Mouse (Mus musculus) MEL (cell line): ENCODE data around the gene Exoc3l. TPM values are rescaled to one million over a fixed set of nuclear protein-coding genes. Genes with fewer than 3 reads are reported as not detected.

Experiments used
- DNase-seq: peaks from one replicate; pipeline ENCODE4 v3.0.0; 2011; ENCODE audit warnings: low read depth, low spot score
- H3K27ac ChIP-seq: 2 replicates; pipeline ENCODE4 v1.5.1; 2012; ENCODE audit warnings: low read depth, mild to moderate bottlenecking, control low read depth, low read length, moderate library complexity; ENCODE audit not compliant: control insufficient read depth
- H3K27me3 ChIP-seq, 2 experiments: fragments of 150-350 bp in 1 of 2; sonication (generic) in 1 of 2; 2 replicates each; pipeline ENCODE4 v1.6.1; 2012; ENCODE audit warnings: low read length in 2 of 2, mild to moderate bottlenecking in 2 of 2, improper control_type of control experiment in 1 of 2, moderate library complexity in 1 of 2; ENCODE audit not compliant: insufficient read depth in 2 of 2, control insufficient read depth in 1 of 2
- H3K36me3 ChIP-seq, 2 experiments: 2 replicates each; pipeline ENCODE4 v1.6.1; 2012 to 2014; ENCODE audit warnings: low read length in 2 of 2, improper control_type of control experiment in 1 of 2, inconsistent platforms in 1 of 2, mild to moderate bottlenecking in 1 of 2; ENCODE audit not compliant: insufficient read depth in 2 of 2, control insufficient read depth in 1 of 2
- H3K4me1 ChIP-seq, 2 experiments: fragments of 150-350 bp in 1 of 2; sonication (generic) in 1 of 2; 2 replicates each; pipeline ENCODE4 v1.6.1; 2012; ENCODE audit warnings: low read length in 2 of 2, improper control_type of control experiment in 1 of 2, mild to moderate bottlenecking in 1 of 2; ENCODE audit not compliant: insufficient read depth in 2 of 2, control insufficient read depth in 1 of 2
- H3K4me3 ChIP-seq, 2 experiments: fragments of 150-350 bp in 1 of 2; sonication (generic) in 1 of 2; 2 replicates each; pipeline ENCODE4 v1.5.1; 2012; ENCODE audit warnings: low read depth in 2 of 2, low read length in 2 of 2, mild to moderate bottlenecking in 2 of 2, moderate library complexity in 2 of 2, control low read depth in 1 of 2, improper control_type of control experiment in 1 of 2; ENCODE audit not compliant: control insufficient read depth in 1 of 2, insufficient read depth in 1 of 2
- H3K79me2 ChIP-seq: 2 replicates; pipeline ENCODE4 v1.6.1; 2012; ENCODE audit warnings: mild to moderate bottlenecking, low read length, moderate library complexity; ENCODE audit not compliant: control insufficient read depth, poor library complexity, insufficient read depth
- H3K9ac ChIP-seq: 2 replicates; pipeline ENCODE4 v1.6.1; 2012; ENCODE audit warnings: low read depth, mild to moderate bottlenecking, control low read depth, low read length, moderate library complexity; ENCODE audit not compliant: control insufficient read depth, poor library complexity, severe bottlenecking
- H3K9me3 ChIP-seq: fragments of 150-350 bp; sonication (generic); replicated peaks from 2 replicates; pipeline ENCODE4 v1.6.1; 2012; ENCODE audit warnings: mild to moderate bottlenecking, low read length, improper control_type of control experiment, moderate library complexity; ENCODE audit not compliant: insufficient read depth
- BHLHE40 ChIP-seq: IDR thresholded peaks from 2 replicates; pipeline ENCODE4 v1.6.1; 2012; ENCODE audit warnings: low read depth, mild to moderate bottlenecking, inconsistent platforms, low read length, improper control_type of control experiment, borderline replicate concordance
- CHD2 ChIP-seq: IDR thresholded peaks from 2 replicates; pipeline ENCODE4 v1.6.1; 2011; ENCODE audit warnings: low read length, improper control_type of control experiment
- ELF1 ChIP-seq: IDR thresholded peaks from 2 replicates; pipeline ENCODE4 v1.6.1; 2014; ENCODE audit warnings: low read depth, mild to moderate bottlenecking, inconsistent platforms, low read length, improper control_type of control experiment, moderate library complexity
- ETS1 ChIP-seq: IDR thresholded peaks from 2 replicates; pipeline ENCODE4 v1.6.1; 2012; ENCODE audit warnings: low read depth, mild to moderate bottlenecking, inconsistent platforms, low read length, improper control_type of control experiment, moderate library complexity
- GABPA ChIP-seq: IDR thresholded peaks from 2 replicates; pipeline ENCODE4 v1.6.1; 2012; ENCODE audit warnings: low read depth, mild to moderate bottlenecking, inconsistent platforms, low read length, improper control_type of control experiment, moderate library complexity
- GATA1 ChIP-seq: IDR thresholded peaks from 2 replicates; pipeline ENCODE4 v1.6.1; 2011; ENCODE audit warnings: low read depth, low read length, improper control_type of control experiment
- HCFC1 ChIP-seq: IDR thresholded peaks from 2 replicates; pipeline ENCODE4 v1.6.1; 2012; ENCODE audit warnings: low read depth, mild to moderate bottlenecking, inconsistent platforms, low read length, improper control_type of control experiment, moderate library complexity
- MAX ChIP-seq: IDR thresholded peaks from 2 replicates; pipeline ENCODE4 v1.6.1; 2011; ENCODE audit warnings: low read length, improper control_type of control experiment
- MAZ ChIP-seq: IDR thresholded peaks from 2 replicates; pipeline ENCODE4 v1.6.1; 2012; ENCODE audit warnings: low read depth, mild to moderate bottlenecking, inconsistent platforms, low read length, improper control_type of control experiment
- MXI1 ChIP-seq: IDR thresholded peaks from 2 replicates; pipeline ENCODE4 v1.6.1; 2011; ENCODE audit warnings: mild to moderate bottlenecking, low read depth, low read length, improper control_type of control experiment
- MYB ChIP-seq: IDR thresholded peaks from 2 replicates; pipeline ENCODE4 v1.6.1; 2011; ENCODE audit warnings: mild to moderate bottlenecking, low read depth, low read length, improper control_type of control experiment
- NELFE ChIP-seq: IDR thresholded peaks from 2 replicates; pipeline ENCODE4 v1.6.1; 2011; ENCODE audit warnings: low read depth, low read length, improper control_type of control experiment
- POLR2AphosphoS2 ChIP-seq: IDR thresholded peaks from 2 replicates; pipeline ENCODE4 v1.6.1; 2011; ENCODE audit warnings: low read length, improper control_type of control experiment
- SIN3A ChIP-seq: IDR thresholded peaks from 2 replicates; pipeline ENCODE4 v1.6.1; 2012; ENCODE audit warnings: low read length, improper control_type of control experiment, inconsistent platforms
- SMC3 ChIP-seq: IDR thresholded peaks from 2 replicates; pipeline ENCODE4 v1.6.1; 2011; ENCODE audit warnings: low read depth, low read length, improper control_type of control experiment
- TCF12 ChIP-seq: IDR thresholded peaks from 2 replicates; pipeline ENCODE4 v1.6.1; 2014; ENCODE audit warnings: low read depth, mild to moderate bottlenecking, inconsistent platforms, low read length, improper control_type of control experiment, moderate library complexity
- UBTF ChIP-seq: IDR thresholded peaks from 2 replicates; pipeline ENCODE4 v1.6.1; 2012; ENCODE audit warnings: low read depth, mild to moderate bottlenecking, inconsistent platforms, low read length, improper control_type of control experiment, moderate library complexity, borderline replicate concordance; ENCODE audit not compliant: insufficient read depth
- USF1 ChIP-seq: IDR thresholded peaks from 2 replicates; pipeline ENCODE4 v1.6.1; 2014; ENCODE audit warnings: low read depth, mild to moderate bottlenecking, inconsistent platforms, low read length, improper control_type of control experiment, moderate library complexity
- ZC3H11A ChIP-seq: IDR thresholded peaks from 2 replicates; pipeline ENCODE4 v1.6.1; 2012; ENCODE audit warnings: low read depth, mild to moderate bottlenecking, inconsistent platforms, low read length, improper control_type of control experiment
- ZKSCAN1 ChIP-seq: IDR thresholded peaks from 2 replicates; pipeline ENCODE4 v1.6.1; 2012; ENCODE audit warnings: low read depth, mild to moderate bottlenecking, inconsistent platforms, low read length, improper control_type of control experiment, moderate library complexity
- ZMIZ1 ChIP-seq: IDR thresholded peaks from 2 replicates; pipeline ENCODE4 v1.6.1; 2012; ENCODE audit warnings: low read depth, mild to moderate bottlenecking, inconsistent platforms, low read length, improper control_type of control experiment, moderate library complexity
- polyA plus RNA-seq, 2 experiments: library from polyadenylated mRNA; stranded (reverse) in 1 of 2; unstranded in 1 of 2; fragments of >175 nt in 1 of 2; fragments of >200 nt in 1 of 2; gene quantifications; 2 replicates each; pipeline versions ENCODE4 v1.2.1 to v1.2.4; 2012; ENCODE audit warnings: low replicate concordance in 2 of 2, low read depth in 1 of 2; ENCODE audit not compliant: insufficient read length in 2 of 2, insufficient read depth in 1 of 2, missing spikeins in 1 of 2
- total RNA-seq: library from RNA; depleted of rRNA; stranded (reverse); fragments of 300-350 nt; gene quantifications from 2 replicates; pipeline ENCODE4 v1.2.3, GENCODE M21; 2012

The Exoc3l gene
- total and polyA plus RNA-seq, 3 experiments: 0.69 to 2.0 TPM; not detected in 1

GRCm38 (mm10) chr8:105254152-105254965 lies 41.5 kb downstream of the Exoc3l start (continued):
- TF ChIP-seq MAX (peak; percentile 68), USF1 (no peak), GABPA (no peak), ZC3H11A (no peak)
- TF ChIP-seq, all 39 proteins: peak for 14

DNA sequence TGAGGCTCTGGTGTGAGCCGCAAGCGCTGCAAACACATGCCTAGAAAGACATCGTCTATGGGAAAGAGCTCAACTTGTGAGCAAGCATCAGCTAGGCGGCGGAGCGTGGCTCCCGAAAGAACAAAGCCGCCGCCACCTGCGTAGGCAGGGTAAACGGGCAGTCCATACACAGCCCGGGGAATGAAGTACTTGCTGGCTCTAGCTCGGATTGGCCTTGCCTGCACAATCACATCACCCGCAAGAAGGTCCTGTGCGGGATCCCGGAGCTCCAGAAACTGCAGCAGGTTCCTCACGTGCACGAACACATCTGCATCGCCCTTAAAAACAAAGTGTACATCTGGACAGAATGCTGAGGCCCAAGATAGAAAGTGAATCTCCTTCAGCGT lies 42.1 kb downstream of the Exoc3l start:
- peaks cover 0 to 13% of the 10 kb centered on the region in 2 experiments; a peak in 3 of 4 replicates for H3K36me3 ChIP-seq

GRCm38 (mm10) chr8:105252680-105253537 lies 43.0 kb downstream of the Exoc3l start:
- no peaks in the 10 kb centered on the region for H3K9me3 ChIP-seq
- no peak overlapping the region for H3K27ac ChIP-seq
- DNase-seq: peak; percentile 47
- no peak overlapping the region for H3K9ac ChIP-seq
- no peaks in the 10 kb centered on the region for H3K27me3 ChIP-seq
- peaks cover 2 to 14% of the 10 kb centered on the region in 2 experiments; a peak in 3 of 4 replicates for H3K4me1 ChIP-seq
- peaks cover under 1 to 13% of the 10 kb centered on the region in 2 experiments; a peak in 3 of 4 replicates for H3K36me3 ChIP-seq
- no peaks in the 10 kb centered on the region; the same call in 1 of the 2 replicates for H3K79me2 ChIP-seq
- TF ChIP-seq NELFE (no peak), ZKSCAN1 (no peak), CHD2 (no peak), SIN3A (no peak), ETS1 (no peak), BHLHE40 (no peak), UBTF (no peak), ZMIZ1 (no peak), MXI1 (peak; percentile 59), ZC3H11A (no peak), GATA1 (peak; percentile 56)
- H3K4me3 ChIP-seq: no peak overlapping the region

More for the DNA sequence above, 42.1 kb downstream of the Exoc3l start:
- Histone ChIP-seq H3K79me2 (no peaks in the 10 kb centered on the region; the same call in 1 of the 2 replicates), H3K27ac (no peak overlapping the region), H3K27me3 (no peaks in the 10 kb centered on the region), H3K4me1 (peaks cover 2 to 14% of the 10 kb centered on the region in 2 experiments; a peak in 3 of 4 replicates), H3K4me3 (no peak overlapping the region), H3K9me3 (no peaks in the 10 kb centered on the region), H3K9ac (no peak overlapping the region)
- DNase-seq: no peak
- TF ChIP-seq ZC3H11A: no peak
- TF ChIP-seq TCF12: no peak
- no peak for TF ChIP-seq ELF1
- TF ChIP-seq POLR2AphosphoS2: no peak
- TF ChIP-seq HCFC1: no peak
- TF ChIP-seq ZMIZ1: no peak
- no peak for TF ChIP-seq GATA1
- TF ChIP-seq MYB: no peak
- no peak for TF ChIP-seq MAX
- no peak for TF ChIP-seq SMC3
- no peak for TF ChIP-seq ZKSCAN1
- TF ChIP-seq SIN3A: no peak
- TF ChIP-seq MAZ: no peak
- TF ChIP-seq USF1: no peak
